Mouse (Mus musculus) spleen, postnatal 10 days (tissue): ENCODE measurements at regions not wholly inside any gene's neighbourhood (a gene's known extent, or its start where the extent isn't known, plus 50 kb on each side); places are given as distances from the start of the nearest gene placed in this dataset.

Experiments
- DNase-seq, 2 experiments: peaks; one replicate each; pipeline ENCODE4 v3.0.0; 2021 to 2022; ENCODE audit warnings: low spot score in 2 of 2

- no peak for DNase-seq
Observed at GRCm38 (mm10) chr1:189473071-189473470, 71.0 kb upstream of the Kcnk2 start.

DNA sequence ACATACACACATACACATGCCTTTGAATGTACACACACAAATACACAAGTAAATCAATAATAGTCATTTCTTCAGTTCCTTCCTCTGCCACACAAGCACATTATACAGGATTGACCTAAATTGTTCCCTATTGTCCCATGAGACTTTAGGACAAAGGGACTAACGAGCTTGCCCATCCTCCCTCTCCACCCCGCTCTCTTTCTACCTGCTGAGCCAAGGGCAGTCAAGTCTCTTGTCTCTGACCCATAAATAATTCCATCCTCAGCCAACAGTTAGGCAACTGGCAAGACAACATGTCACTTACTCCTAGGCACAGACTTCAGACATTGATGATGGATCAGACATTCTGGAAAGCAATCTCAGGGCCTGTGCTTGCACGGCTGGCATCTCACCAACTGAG, 56.3 kb upstream of the Kcnk2 start:
- no peak for DNase-seq
